Mouse (Mus musculus): Measurements from ENCODE around the gene Drd4. TPM values are rescaled to one million over a fixed set of nuclear protein-coding genes. Genes with fewer than 3 reads are reported as not detected.

Drd4 gene
- polyA plus RNA-seq, 1 experiment from 2014 or later, result 0.13 TPM

DNA sequence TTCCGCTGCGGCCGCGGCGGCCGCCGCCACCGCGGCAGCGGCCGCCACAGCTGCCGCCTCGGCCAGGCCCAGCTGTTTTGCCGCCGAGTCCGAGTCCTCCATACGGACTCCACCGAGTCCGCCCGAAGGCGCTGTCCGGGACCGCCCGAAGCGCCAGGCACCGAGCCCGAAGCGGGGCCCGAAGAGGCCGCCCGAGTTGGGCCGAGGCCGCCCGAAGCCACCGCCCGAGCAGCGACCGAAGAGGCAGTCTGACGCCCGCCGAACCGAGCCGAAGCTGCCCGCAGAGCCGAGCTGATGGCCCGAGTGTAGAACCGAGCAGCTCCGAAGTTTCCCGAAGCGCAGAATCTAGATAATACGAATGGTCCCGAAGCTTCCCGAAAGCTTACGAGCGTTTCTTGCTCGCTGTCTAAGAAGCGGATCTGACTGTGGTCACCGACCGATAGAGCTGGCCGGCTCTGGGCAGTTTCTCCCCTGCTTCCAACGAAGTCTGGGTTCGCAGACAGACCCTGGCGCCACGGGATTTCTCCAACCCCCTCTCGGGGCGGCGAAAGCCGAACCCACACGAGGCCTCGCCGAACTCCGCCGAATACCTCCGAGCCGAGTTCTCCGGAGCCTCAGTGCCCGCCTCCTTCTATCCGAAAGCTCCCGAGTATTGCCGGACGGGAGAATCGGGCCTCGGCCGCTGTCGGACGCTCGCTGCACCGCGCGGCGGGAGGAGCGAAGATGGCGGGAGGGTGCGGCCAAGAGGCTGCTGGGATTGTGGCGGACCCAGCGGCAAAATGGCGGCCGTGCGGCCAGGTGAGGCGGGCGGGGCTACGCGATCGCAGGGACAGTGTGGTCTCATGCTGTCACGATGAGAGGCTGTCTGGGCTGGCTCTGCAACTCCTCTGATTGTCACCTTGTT lies 35.9 kb downstream of the Drd4 start, which contains the start of the genes Deaf1 and Tmem80:
Deaf1 (minus strand) TSS at position 222 of the 904 bp plus-strand sequence.
Tmem80 (plus strand) TSS at position 271 of the 904 bp plus-strand sequence.
- peak within 1 kb of the TSS; percentile 99 for H3K27ac ChIP-seq (ENCODE audit: low read length)
- no peaks in the 10 kb centered on the region for H3K27me3 ChIP-seq (ENCODE audit: control insufficient read depth, insufficient read depth, low read length)
- peaks cover 10% of the 10 kb centered on the region for H3K36me3 ChIP-seq (ENCODE audit: control insufficient read depth, insufficient read depth)
- peak within 1 kb of the TSS; percentile 79 for H3K4me3 ChIP-seq (ENCODE audit: low read length)
- peak within 1 kb of the TSS; percentile 85 for H3K4me2 ChIP-seq (ENCODE audit: low read depth, low read length)
- peak; percentile 95 for ATAC-seq (replicated peaks; ENCODE audit: extremely low read depth, insufficient read depth, low FRiP score)
- H3K9me3 ChIP-seq (replicated peaks; ENCODE audit: control insufficient read depth, low read length), result no peaks in the 10 kb centered on the region
- peaks cover 16% of the 10 kb centered on the region for H3K4me1 ChIP-seq (ENCODE audit: control insufficient read depth, insufficient read depth, low read length)
- WGBS, result under 1% methylated on average over 105 of the region's 105 CpGs
- H3K9ac ChIP-seq (ENCODE audit: low read length), result peak within 1 kb of the TSS; percentile 92

DNA sequence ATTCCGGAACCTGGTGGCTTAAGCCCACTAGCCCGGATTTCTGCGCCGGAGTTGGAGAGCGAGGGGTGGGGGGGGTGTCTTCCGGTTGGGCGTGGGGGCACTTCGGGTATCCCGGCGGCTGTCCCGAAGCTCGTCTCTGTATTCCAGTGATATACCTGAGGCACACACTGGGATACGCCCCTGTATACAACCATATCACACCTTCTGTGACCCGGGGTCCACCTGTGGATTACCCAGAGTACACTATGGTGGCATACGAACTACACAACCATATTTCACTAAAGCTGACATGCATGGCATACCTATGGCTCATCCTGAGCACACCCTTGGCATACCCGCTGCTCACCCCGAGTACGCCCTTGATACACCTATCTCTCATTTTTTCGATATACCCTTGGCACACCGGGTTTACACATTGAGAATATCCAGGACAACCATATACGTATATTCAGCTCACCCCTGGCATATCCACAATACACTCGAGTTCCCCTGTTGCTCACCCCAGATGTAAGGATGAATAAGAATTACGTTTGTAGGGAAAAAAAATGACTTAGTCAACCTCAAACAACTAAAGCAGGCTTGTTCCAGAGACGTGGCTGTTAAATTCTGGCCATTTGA lies 36.7 kb downstream of the Drd4 start:
- no peaks in the 10 kb centered on the region for H3K9me3 ChIP-seq (replicated peaks; ENCODE audit: control insufficient read depth, low read length)
- H3K4me3 ChIP-seq (ENCODE audit: low read length), result peak overlapping the region; percentile 79
- no peaks in the 10 kb centered on the region for H3K27me3 ChIP-seq (ENCODE audit: control insufficient read depth, insufficient read depth, low read length)
- peak; percentile 1; the same call in 1 of the 2 replicates for ATAC-seq (replicated peaks; ENCODE audit: extremely low read depth, insufficient read depth, low FRiP score)
- H3K27ac ChIP-seq (ENCODE audit: low read length), result peak overlapping the region; percentile 99
- H3K36me3 ChIP-seq (ENCODE audit: control insufficient read depth, insufficient read depth), result peaks cover 11% of the 10 kb centered on the region
- H3K9ac ChIP-seq (ENCODE audit: low read length), result peak overlapping the region; percentile 92
- H3K4me1 ChIP-seq (ENCODE audit: control insufficient read depth, insufficient read depth, low read length), result peaks cover 16% of the 10 kb centered on the region
- peak overlapping the region; percentile 85 for H3K4me2 ChIP-seq (ENCODE audit: low read depth, low read length)
- 14% methylated on average over 24 of the region's 24 CpGs for WGBS

DNA sequence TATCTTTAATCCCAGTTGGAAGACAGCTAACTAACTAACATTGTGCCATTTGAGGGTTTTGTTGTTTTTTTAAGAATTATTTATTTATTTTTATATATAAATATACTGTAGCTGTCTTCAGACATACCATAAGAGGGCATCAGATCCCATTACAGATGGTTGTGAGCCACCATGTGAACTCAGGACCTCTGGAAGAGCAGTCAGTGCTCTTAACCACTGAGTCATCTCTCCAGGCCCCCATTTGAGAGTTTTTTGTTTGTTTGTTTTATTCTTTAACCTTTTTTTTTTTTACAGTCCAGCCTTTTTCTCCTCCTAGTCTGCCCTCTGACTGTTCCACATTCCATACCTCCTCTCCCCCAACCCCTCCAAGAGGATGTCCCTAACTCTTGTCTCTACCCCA lies 38.9 kb downstream of the Drd4 start:
- ATAC-seq (replicated peaks; ENCODE audit: extremely low read depth, insufficient read depth, low FRiP score), result no peak
- Histone ChIP-seq H3K27me3 (ENCODE audit: control insufficient read depth, insufficient read depth, low read length) (no peaks in the 10 kb centered on the region), H3K9ac (ENCODE audit: low read length) (no peak overlapping the region), H3K4me3 (ENCODE audit: low read length) (no peak overlapping the region), H3K27ac (ENCODE audit: low read length) (no peak overlapping the region), H3K9me3 (replicated peaks; ENCODE audit: control insufficient read depth, low read length) (no peaks in the 10 kb centered on the region), H3K36me3 (ENCODE audit: control insufficient read depth, insufficient read depth) (peaks cover 15% of the 10 kb centered on the region), H3K4me1 (ENCODE audit: control insufficient read depth, insufficient read depth, low read length) (peaks cover 16% of the 10 kb centered on the region), H3K4me2 (ENCODE audit: low read depth, low read length) (no peak overlapping the region)

DNA sequence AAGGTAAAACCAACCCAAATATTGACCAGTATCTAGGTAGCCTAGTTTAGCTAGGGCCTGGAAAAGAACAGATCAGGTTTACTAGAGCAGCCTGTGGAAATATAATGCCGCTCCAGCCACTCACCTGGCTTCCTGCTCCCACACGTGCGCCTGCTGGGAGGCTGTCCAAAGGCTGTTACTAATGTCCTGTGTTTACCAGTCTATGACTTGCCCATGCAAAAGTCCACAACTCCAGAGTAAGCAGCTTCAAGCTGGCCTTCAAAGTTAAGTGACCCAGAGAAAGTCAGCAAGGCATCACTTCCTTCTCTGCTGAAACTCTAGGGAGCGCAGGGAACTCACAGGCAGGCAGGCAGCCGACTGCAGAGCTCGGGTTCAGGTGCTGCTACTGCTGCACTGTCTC lies 40.2 kb downstream of the Drd4 start:
- WGBS, result 82% methylated on average over 6 of the region's 6 CpGs
- Histone ChIP-seq H3K27me3 (ENCODE audit: control insufficient read depth, insufficient read depth, low read length) (no peaks in the 10 kb centered on the region), H3K4me1 (ENCODE audit: control insufficient read depth, insufficient read depth, low read length) (peaks cover 7% of the 10 kb centered on the region; the same call in 1 of the 2 replicates), H3K27ac (ENCODE audit: low read length) (no peak overlapping the region), H3K4me3 (ENCODE audit: low read length) (no peak overlapping the region), H3K4me2 (ENCODE audit: low read depth, low read length) (no peak overlapping the region), H3K9ac (ENCODE audit: low read length) (no peak overlapping the region), H3K36me3 (ENCODE audit: control insufficient read depth, insufficient read depth) (peaks cover 15% of the 10 kb centered on the region), H3K9me3 (replicated peaks; ENCODE audit: control insufficient read depth, low read length) (no peaks in the 10 kb centered on the region)
- no peak for ATAC-seq (replicated peaks; ENCODE audit: extremely low read depth, insufficient read depth, low FRiP score)

DNA sequence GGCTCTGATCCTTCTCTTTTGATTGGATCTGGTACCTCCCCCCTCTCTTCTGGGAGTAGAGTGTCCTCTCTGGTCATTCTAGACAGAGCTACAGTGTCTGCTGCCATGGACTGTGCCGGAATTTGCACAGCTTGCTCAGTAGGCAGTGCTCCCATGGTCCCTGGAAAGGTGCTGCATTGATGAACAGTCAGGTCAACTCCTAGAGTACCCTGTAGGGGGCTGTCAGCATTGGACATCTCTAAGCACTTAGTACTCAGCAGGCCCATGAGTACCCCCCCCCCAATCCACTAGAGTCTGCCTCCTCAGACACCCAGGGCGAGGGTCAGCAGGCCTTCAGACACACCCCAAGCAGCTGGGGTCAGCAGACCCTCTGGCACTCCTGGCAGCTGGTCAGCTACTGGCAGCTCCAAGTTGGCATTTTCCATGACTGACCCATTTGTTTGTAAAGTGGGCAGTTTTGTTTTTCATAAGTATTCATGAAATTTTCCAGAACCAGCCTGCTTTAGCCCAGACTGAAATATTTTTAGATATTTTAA lies 43.3 kb downstream of the Drd4 start:
- Histone ChIP-seq H3K36me3 (ENCODE audit: control insufficient read depth, insufficient read depth) (peaks cover 15% of the 10 kb centered on the region), H3K4me3 (ENCODE audit: low read length) (no peak overlapping the region), H3K9me3 (replicated peaks; ENCODE audit: control insufficient read depth, low read length) (no peaks in the 10 kb centered on the region), H3K4me2 (ENCODE audit: low read depth, low read length) (no peak overlapping the region), H3K9ac (ENCODE audit: low read length) (no peak overlapping the region), H3K27me3 (ENCODE audit: control insufficient read depth, insufficient read depth, low read length) (no peaks in the 10 kb centered on the region), H3K4me1 (ENCODE audit: control insufficient read depth, insufficient read depth, low read length) (0 out of 2 replicates have a peak, but pooled peaks cover 3% of the 10 kb centered on the region), H3K27ac (ENCODE audit: low read length) (no peak overlapping the region)
- WGBS, result 72% methylated on average over 2 of the region's 2 CpGs
- ATAC-seq (replicated peaks; ENCODE audit: extremely low read depth, insufficient read depth, low FRiP score), result no peak

DNA sequence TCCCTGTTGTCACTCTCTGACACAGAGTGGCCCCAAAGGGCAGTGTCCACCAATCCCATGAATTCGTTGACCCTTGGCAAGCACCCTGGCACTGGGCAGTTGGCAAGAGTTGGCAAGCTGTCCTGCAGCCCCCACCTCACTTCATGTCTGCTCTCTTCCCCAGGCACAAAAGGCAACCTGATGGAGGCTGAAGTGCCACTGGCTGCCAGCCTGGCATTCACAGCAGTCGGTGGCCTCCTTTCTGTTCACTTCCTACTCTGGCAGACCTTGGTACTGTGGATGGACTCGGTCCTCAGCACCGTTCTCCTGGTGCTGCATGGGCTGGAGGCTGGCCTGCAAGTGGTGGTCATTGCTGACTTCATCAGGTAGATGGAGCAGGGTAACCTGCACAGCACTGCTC lies 43.9 kb downstream of the Drd4 start:
- no peaks in the 10 kb centered on the region for H3K9me3 ChIP-seq (replicated peaks; ENCODE audit: control insufficient read depth, low read length)
- H3K27me3 ChIP-seq (ENCODE audit: control insufficient read depth, insufficient read depth, low read length), result no peaks in the 10 kb centered on the region
- H3K36me3 ChIP-seq (ENCODE audit: control insufficient read depth, insufficient read depth), result peaks cover 15% of the 10 kb centered on the region
- ATAC-seq (replicated peaks; ENCODE audit: extremely low read depth, insufficient read depth, low FRiP score), result no peak
- H3K4me3 ChIP-seq (ENCODE audit: low read length), result no peak overlapping the region
- WGBS, result 92% methylated on average over 4 of the region's 4 CpGs
- H3K9ac ChIP-seq (ENCODE audit: low read length), result no peak overlapping the region
- no peak overlapping the region for H3K27ac ChIP-seq (ENCODE audit: low read length)
- no peak overlapping the region for H3K4me2 ChIP-seq (ENCODE audit: low read depth, low read length)
- 0 out of 2 replicates have a peak, but pooled peaks cover 3% of the 10 kb centered on the region for H3K4me1 ChIP-seq (ENCODE audit: control insufficient read depth, insufficient read depth, low read length)

DNA sequence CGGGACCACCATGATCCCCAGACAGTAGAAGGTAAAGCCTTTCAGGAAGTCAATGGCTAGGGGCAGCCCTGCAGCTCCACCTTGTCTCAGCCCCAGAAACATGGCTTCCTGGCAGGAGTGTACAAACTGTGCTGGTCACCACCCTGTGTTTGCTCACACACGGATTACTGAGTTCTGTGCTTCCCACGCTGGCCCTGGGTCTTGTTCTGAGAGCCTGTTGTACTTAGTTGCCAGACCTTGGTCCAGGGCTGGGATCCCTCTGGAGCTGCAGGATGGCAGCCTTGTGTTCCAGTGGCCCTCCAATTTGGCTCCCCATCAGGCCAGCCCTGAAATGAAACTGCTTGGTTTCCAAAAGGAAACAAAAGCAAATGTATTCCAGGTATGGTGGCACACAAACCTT lies 44.5 kb downstream of the Drd4 start:
- no peaks in the 10 kb centered on the region for H3K27me3 ChIP-seq (ENCODE audit: control insufficient read depth, insufficient read depth, low read length)
- 79% methylated on average over 3 of the region's 3 CpGs for WGBS
- no peaks in the 10 kb centered on the region for H3K9me3 ChIP-seq (replicated peaks; ENCODE audit: control insufficient read depth, low read length)
- H3K4me1 ChIP-seq (ENCODE audit: control insufficient read depth, insufficient read depth, low read length), result 0 out of 2 replicates have a peak, but pooled peaks cover 3% of the 10 kb centered on the region
- H3K27ac ChIP-seq (ENCODE audit: low read length), result no peak overlapping the region
- no peak overlapping the region for H3K4me3 ChIP-seq (ENCODE audit: low read length)
- no peak overlapping the region for H3K9ac ChIP-seq (ENCODE audit: low read length)
- ATAC-seq (replicated peaks; ENCODE audit: extremely low read depth, insufficient read depth, low FRiP score), result no peak
- H3K4me2 ChIP-seq (ENCODE audit: low read depth, low read length), result no peak overlapping the region
- peaks cover 15% of the 10 kb centered on the region for H3K36me3 ChIP-seq (ENCODE audit: control insufficient read depth, insufficient read depth)

DNA sequence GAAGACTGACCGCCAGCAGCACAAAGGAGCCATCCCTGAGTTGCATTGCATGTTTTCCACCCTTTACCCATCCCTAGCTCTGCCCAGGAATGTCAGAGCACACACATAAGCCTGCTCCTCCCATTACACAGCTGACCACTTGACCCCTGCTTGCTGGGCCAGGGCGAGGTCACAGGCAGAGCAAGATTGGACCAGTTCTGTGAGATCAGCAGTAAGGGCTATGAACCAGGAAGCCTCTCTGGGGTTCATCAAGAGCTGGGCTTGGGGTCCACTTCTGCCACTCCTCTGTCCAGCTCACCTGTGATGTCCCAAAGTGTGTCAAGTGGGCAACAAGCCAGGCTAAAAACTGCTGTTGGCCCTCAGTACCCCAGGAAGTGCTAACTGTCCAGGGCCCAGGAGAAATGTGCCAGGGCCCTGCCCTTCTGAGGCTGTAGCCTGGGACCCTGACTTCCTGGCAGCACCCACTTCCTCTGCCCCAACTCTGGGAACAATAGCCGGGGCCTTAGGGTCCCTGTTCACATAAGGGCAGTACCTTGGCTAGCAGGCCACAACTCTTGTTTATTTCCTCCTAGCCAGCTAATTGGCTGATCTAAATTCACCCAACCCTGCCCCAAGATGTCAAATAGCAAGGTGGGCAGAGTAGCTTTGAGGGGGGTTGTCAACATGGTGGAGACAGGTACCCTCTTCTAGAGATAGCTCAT lies 46.1 kb downstream of the Drd4 start:
- no peak for ATAC-seq (replicated peaks; ENCODE audit: extremely low read depth, insufficient read depth, low FRiP score)
- 0 out of 2 replicates have a peak, but pooled peaks cover 3% of the 10 kb centered on the region for H3K4me1 ChIP-seq (ENCODE audit: control insufficient read depth, insufficient read depth, low read length)
- no peak overlapping the region; the same call in 1 of the 2 replicates for H3K4me2 ChIP-seq (ENCODE audit: low read depth, low read length)
- H3K27me3 ChIP-seq (ENCODE audit: control insufficient read depth, insufficient read depth, low read length), result no peaks in the 10 kb centered on the region
- WGBS, result 70% methylated on average over 3 of the region's 3 CpGs
- H3K9me3 ChIP-seq (replicated peaks; ENCODE audit: control insufficient read depth, low read length), result no peaks in the 10 kb centered on the region
- H3K36me3 ChIP-seq (ENCODE audit: control insufficient read depth, insufficient read depth), result peaks cover 13% of the 10 kb centered on the region
- H3K4me3 ChIP-seq (ENCODE audit: low read length), result no peak overlapping the region
- H3K27ac ChIP-seq (ENCODE audit: low read length), result no peak overlapping the region
- H3K9ac ChIP-seq (ENCODE audit: low read length), result no peak overlapping the region
